Mouse (Mus musculus) ovary, postnatal 36 days (tissue): ENCODE measurements at regions not wholly inside any gene's neighbourhood (a gene's known extent, or its start where the extent isn't known, plus 50 kb on each side); places are given as distances from the start of the nearest gene placed in this dataset.
"Not testable (repeated sequence)": the region's sequence is repeated elsewhere in the genome, so short reads cannot be mapped to it uniquely, and the experiment has no call there.

Experiments used
- DNase-seq: peaks from one replicate; pipeline ENCODE4 v3.0.0; 2022; ENCODE audit warnings: low spot score, mixed read lengths

GRCm38 (mm10) chr13:26235941-26236340 lies 534.0 kb downstream of the Hdgfl1 start:
- DNase-seq: no peak

GRCm38 (mm10) chr13:26234703-26235102 lies 535.3 kb downstream of the Hdgfl1 start:
- DNase-seq: no peak

GRCm38 (mm10) chr13:26217299-26217698 lies 552.7 kb downstream of the Hdgfl1 start:
- DNase-seq: no peak

GRCm38 (mm10) chr13:26216579-26216978 lies 553.4 kb downstream of the Hdgfl1 start:
- no peak for DNase-seq

DNA sequence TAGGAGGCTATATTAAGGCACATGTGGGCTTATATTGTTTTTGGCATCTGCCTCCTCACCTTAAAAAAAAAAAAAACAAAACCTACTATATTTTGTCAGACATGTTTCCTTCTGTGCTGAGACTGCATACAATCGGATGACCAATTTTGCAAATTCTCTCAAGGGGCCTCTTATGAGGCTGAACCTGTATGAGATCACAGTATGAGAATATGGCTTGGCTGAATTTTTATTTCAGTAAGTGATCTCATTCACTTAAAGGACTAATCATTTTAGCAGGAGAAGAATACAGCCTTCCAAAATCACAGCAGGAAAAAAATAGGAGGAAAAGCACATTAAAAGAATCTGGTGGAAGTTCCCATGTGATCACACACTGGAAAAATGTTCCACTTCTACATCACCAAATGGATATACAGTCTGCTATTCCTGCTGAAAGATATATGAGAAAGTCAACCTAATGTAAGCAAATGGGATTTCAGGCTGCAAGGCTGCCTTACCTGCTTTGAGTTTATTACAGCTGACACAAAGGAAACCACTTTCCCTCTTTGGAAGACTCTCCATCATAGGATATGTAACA lies 564.3 kb downstream of the Hdgfl1 start:
- no peak for DNase-seq

DNA sequence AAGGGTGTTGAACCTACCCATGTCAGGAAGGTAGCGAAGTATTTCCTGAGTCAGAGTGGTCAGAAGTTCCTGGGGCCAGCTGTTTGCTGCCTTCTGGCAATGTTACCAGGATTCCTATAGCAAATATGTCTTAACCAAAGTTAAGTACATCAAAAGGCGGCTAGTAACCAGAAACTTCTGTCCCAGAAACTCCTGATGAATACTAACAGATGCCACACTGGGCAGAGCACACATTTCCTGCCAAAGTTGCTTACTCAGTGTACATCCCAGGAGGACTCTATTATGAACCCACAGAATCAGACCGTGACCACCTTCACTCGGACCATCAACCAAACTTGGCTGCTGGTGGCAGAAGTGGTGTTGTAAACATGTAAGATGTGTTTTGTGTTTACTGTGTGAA lies 575.3 kb downstream of the Hdgfl1 start:
- no peak for DNase-seq

DNA sequence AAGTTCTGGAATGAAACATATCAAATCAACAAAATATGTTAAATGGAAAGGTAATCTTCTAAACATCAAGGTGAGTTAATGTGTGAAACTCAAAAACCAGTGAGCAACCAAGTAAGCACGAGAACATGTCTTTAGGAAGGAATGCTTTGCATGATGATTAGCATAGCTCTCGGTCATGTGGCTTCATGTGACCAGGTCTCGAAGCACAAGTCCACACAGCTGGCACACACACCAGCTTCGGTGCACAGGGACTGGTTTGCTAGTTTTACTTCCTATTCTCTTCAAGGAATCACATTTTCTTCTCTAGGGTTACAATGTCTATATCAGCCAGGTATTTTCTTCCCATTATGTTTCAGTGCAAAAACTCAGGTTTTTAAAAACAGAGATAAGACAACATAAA lies 586.1 kb downstream of the Hdgfl1 start:
- DNase-seq: no peak

DNA sequence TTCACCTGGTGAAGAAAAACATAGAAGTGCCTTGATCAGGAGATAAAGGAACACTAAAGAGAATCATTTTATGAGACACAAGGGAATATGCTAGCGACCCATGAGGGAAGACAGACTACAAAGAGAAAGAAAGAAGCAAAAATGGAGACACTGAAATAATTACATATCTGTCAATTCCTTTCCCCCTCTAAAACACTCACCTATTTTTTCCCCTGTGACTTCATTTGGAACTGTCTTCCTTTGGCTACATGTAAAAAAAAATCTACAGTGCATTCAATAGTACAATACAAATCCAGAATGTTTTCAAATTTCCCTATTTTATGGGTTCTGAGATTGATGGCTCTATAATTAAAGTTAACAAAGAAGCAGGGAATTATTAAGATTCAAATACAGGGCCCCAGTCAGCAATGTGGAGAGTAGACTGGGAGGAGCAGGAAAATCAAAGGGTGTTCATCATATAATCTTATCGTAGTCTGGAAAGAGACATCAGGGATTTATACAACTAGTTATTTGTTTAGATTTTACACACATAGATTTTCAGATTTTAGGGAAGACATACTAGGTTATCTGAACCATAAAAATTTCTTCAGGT lies 598.0 kb downstream of the Hdgfl1 start:
- DNase-seq: no peak

DNA sequence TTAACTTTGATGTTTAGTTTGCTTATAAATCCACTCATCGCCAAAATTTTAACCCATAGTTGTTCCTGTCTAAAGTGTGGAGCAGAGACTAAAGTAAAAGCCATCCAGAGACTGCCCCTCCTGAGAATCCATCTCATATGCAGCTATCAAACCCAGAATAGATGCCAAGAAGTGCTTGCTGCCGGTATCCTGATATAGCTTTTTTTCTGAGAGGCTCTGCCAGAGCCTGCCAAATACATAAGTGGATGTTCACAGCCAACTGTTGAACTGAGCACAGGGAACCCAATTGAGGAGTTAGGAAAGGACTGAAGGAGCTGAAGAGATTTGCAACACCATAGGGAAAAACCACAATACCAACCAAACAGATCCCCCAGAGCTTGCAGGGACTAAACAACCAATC lies 600.3 kb downstream of the Hdgfl1 start:
- no peak for DNase-seq

GRCm38 (mm10) chr13:26158703-26159102 lies 611.3 kb downstream of the Hdgfl1 start:
- no peak for DNase-seq

- DNase-seq: peak; percentile 18
Observed at GRCm38 (mm10) chr13:26154701-26155471, 615.1 kb downstream of the Hdgfl1 start.

DNA sequence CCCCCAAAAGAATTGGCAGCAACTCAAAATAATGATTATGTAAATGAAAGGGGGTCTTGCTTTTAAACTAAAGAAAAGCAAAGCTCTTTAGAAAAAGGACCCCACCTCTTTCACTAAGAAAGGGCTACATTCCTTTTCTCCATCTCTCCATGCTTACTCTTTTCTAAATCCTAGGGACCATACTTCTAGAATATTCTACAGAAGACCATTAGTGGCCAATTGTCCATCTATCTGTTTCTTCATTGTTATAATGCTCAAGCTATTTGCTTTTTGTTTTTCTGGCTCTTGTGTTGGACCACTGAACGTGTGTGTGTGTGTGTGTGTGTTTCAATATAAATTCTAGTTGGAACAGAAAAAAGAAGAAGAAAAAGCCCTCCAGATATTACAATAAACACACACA lies 615.7 kb downstream of the Hdgfl1 start:
- DNase-seq: no peak

DNA sequence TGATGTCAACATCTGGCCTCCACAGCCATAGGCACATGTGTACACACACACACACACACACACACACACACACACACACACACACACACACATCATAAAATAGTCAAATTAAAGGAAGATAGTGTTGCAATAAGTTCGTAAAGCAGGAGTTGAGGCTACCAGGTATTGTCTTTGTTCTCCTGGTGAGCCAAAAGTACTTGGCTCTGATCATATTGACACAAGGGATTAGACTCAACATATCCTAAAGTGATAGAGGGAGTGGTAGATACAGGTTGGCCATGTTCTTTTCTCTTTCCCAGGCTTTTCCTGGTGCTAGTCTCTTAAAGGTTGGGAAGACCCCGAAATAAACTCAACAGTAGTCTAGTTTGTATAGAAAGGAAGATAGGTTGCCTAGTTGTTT lies 616.9 kb downstream of the Hdgfl1 start:
- no peak for DNase-seq

- DNase-seq: no peak
Observed at GRCm38 (mm10) chr13:26150426-26150825, 619.5 kb downstream of the Hdgfl1 start.

DNA sequence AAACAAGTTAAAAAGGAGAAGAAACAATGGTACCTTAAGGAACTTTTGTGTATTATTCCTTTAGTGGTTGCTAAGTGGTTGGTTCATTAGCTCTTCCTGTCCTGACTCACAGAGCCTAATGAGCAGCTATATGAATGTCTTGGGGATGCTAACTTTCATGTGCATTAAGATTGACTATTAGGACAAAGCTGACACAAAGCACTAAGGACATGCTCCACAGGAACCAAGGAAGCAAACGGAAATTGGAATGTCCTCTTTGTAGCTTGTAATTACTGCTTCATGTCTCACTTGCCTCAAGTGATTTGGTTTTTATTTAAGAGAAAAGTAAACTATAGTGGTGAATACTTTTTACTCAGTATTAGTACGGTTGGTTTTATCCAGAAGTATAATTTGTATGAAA lies 627.2 kb downstream of the Hdgfl1 start:
- DNase-seq: no peak

- DNase-seq: no peak
Observed at GRCm38 (mm10) chr13:26119363-26119762, 650.6 kb downstream of the Hdgfl1 start.

GRCm38 (mm10) chr13:26114136-26114535 lies 655.8 kb downstream of the Hdgfl1 start:
- no peak for DNase-seq

DNA sequence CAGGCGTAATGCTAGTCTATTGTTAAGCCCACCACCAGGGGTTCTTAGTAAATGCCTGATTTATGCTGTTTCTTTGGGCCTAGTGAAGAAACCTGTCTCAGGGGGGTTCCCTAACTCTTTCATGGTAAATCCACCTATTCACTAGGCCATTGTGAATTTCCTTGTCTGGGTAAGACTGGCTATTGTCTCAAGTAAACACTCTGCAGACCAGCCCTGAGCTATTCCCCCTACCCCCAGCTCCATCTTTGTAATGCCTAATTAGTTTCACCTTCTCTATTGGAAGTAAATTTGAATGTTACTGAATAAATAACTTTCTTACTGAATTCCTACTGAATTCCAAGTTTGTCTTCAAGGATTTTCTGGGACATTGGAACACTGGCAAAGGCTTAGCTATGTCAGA lies 656.2 kb downstream of the Hdgfl1 start:
- not testable (repeated sequence) for DNase-seq

GRCm38 (mm10) chr13:26112579-26112978 lies 657.4 kb downstream of the Hdgfl1 start:
- no peak for DNase-seq

GRCm38 (mm10) chr13:26109013-26109412 lies 661.0 kb downstream of the Hdgfl1 start:
- no peak for DNase-seq

GRCm38 (mm10) chr13:26088727-26089126 lies 681.2 kb downstream of the Hdgfl1 start:
- no peak for DNase-seq

DNA sequence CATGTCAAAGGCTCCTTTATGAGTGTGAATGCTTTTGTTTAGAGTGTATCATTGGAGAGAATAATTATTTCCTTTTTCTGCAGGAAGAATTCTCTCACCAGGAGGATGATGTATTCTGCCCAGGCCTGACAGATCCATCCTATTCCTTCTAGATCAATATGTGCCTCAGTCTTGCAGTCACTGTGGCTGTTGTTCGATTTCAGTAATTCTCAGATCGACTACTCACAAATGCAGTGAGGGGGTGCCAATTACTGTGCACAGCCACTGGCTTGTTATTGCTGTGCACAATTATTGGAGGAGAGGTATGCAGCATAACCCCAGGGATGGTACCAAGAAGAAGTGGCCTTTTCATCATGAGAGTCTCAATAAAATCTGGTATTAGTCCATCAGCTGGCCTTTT lies 689.2 kb downstream of the Hdgfl1 start:
- no peak for DNase-seq

- DNase-seq: no peak
Observed at GRCm38 (mm10) chr13:26080302-26080701, 689.7 kb downstream of the Hdgfl1 start.

GRCm38 (mm10) chr13:26079362-26079761 lies 690.6 kb downstream of the Hdgfl1 start:
- no peak for DNase-seq
